Mouse (Mus musculus) embryonic fibroblast, embryonic 13.5 days (primary cell): ENCODE data around the gene Rpl23a.
A peak's percentile ranks its signal among the peaks of the same experiment; 100 is the strongest.

Experiments used
- CTCF ChIP-seq: IDR thresholded peaks from 2 replicates; pipeline ENCODE4 v1.5.1; 2011; ENCODE audit warnings: mild to moderate bottlenecking, control low read depth, low read length, moderate library complexity, borderline replicate concordance; ENCODE audit not compliant: insufficient read depth
- POLR2A ChIP-seq: IDR thresholded peaks from 2 replicates; pipeline ENCODE4 v1.6.1; 2011; ENCODE audit warnings: low read depth, mild to moderate bottlenecking, control low read depth, low read length, moderate library complexity

DNA sequence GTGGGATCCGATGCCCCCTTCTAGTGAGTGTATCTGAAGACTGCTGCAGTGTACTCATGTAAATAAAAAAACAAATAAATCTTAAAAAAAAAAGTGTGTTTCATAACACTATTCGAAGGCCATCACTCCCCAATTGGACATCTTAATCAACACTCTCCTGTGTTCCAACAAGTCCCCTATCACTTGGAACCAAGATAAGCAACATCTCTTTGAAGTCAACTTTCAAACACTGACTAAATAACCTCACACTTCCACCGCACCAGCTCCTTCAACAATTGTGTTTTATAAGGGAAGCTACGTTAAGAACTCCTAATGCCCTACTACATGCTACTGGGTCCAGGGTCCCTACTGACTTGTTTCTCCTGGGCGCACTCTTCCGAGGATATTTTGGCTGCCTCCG lies 934 bp downstream of the Rpl23a start:
- peak; percentile 19; the same call in 1 of the 2 replicates for TF ChIP-seq POLR2A
- no peak for TF ChIP-seq CTCF
